Mouse (Mus musculus) Muller cell, postnatal 12 days (primary cell): ENCODE measurements around the gene Apbb1.

Source experiments
- DNase-seq: peaks from one replicate; pipeline ENCODE4 v3.0.0-alpha.2; 2015; ENCODE audit errors: inconsistent ontology term

Apbb1 gene

GRCm38 (mm10) chr7:105581094-105581703, at the start of gene Apbb1:
Gene Apbb1, minus strand, starts transcription at chr7:105581653.
- DNase-seq, result peak; percentile 83

GRCm38 (mm10) chr7:105628633-105629032, 47.2 kb upstream of the Apbb1 start:
- peak; percentile 44 for DNase-seq

GRCm38 (mm10) chr7:105625397-105625796, 43.9 kb upstream of the Apbb1 start:
- DNase-seq, result peak; percentile 22

GRCm38 (mm10) chr7:105621646-105622292, 40.3 kb upstream of the Apbb1 start:
- DNase-seq, result peak; percentile 83

GRCm38 (mm10) chr7:105621053-105621452, 39.6 kb upstream of the Apbb1 start:
- DNase-seq, result peak; percentile 77

GRCm38 (mm10) chr7:105619701-105620100, 38.2 kb upstream of the Apbb1 start:
- DNase-seq, result no peak

GRCm38 (mm10) chr7:105617810-105618209, 36.4 kb upstream of the Apbb1 start:
- DNase-seq, result no peak

GRCm38 (mm10) chr7:105616561-105616960, 35.1 kb upstream of the Apbb1 start:
- no peak for DNase-seq

- DNase-seq, result no peak
Measured at GRCm38 (mm10) chr7:105615720-105616119, 34.3 kb upstream of the Apbb1 start.

GRCm38 (mm10) chr7:105614400-105614799, 32.9 kb upstream of the Apbb1 start:
- no peak for DNase-seq

GRCm38 (mm10) chr7:105611767-105612166, 30.3 kb upstream of the Apbb1 start:
- no peak for DNase-seq

- DNase-seq, result no peak
Measured at GRCm38 (mm10) chr7:105608467-105608866, 27.0 kb upstream of the Apbb1 start.

- DNase-seq, result peak; percentile 18
Measured at GRCm38 (mm10) chr7:105602860-105603623, 21.6 kb upstream of the Apbb1 start.

GRCm38 (mm10) chr7:105590097-105590496, 8.6 kb upstream of the Apbb1 start:
- DNase-seq, result no peak

GRCm38 (mm10) chr7:105588325-105588912, 7.0 kb upstream of the Apbb1 start:
- no peak for DNase-seq

GRCm38 (mm10) chr7:105581959-105582358, 506 bp upstream of the Apbb1 start:
- DNase-seq, result no peak

GRCm38 (mm10) chr7:105580627-105581089, 795 bp downstream of the Apbb1 start:
- peak; percentile 22 for DNase-seq

- DNase-seq, result no peak
Measured at GRCm38 (mm10) chr7:105578481-105578880, 3.0 kb downstream of the Apbb1 start.

- no peak for DNase-seq
Measured at GRCm38 (mm10) chr7:105577377-105577871, 4.0 kb downstream of the Apbb1 start.

- DNase-seq, result no peak
Measured at GRCm38 (mm10) chr7:105576166-105576748, 5.2 kb downstream of the Apbb1 start.

GRCm38 (mm10) chr7:105574537-105574936, 6.9 kb downstream of the Apbb1 start:
- no peak for DNase-seq

GRCm38 (mm10) chr7:105572949-105573348, 8.5 kb downstream of the Apbb1 start:
- DNase-seq, result no peak
